Mouse (Mus musculus) embryonic fibroblast, embryonic 13.5 days (primary cell): ENCODE measurements at regions not wholly inside any gene's neighbourhood (a gene's known extent, or its start where the extent isn't known, plus 50 kb on each side); places are given as distances from the start of the nearest gene placed in this dataset.

Experiments used
- H3K27ac ChIP-seq: 2 replicates; pipeline ENCODE4 v1.5.1; 2012; ENCODE audit warnings: low read length, control low read depth, inconsistent platforms; ENCODE audit not compliant: insufficient read depth
- H3K4me1 ChIP-seq: 2 replicates; pipeline ENCODE4 v1.6.1; 2011; ENCODE audit warnings: low read length; ENCODE audit not compliant: control insufficient read depth, insufficient read depth
- H3K4me3 ChIP-seq: 2 replicates; pipeline ENCODE4 v1.5.1; 2011; ENCODE audit warnings: mild to moderate bottlenecking, control low read depth, low read length; ENCODE audit not compliant: insufficient read depth
- CTCF ChIP-seq: IDR thresholded peaks from 2 replicates; pipeline ENCODE4 v1.5.1; 2011; ENCODE audit warnings: mild to moderate bottlenecking, control low read depth, low read length, moderate library complexity, borderline replicate concordance; ENCODE audit not compliant: insufficient read depth
- POLR2A ChIP-seq: IDR thresholded peaks from 2 replicates; pipeline ENCODE4 v1.6.1; 2011; ENCODE audit warnings: low read depth, mild to moderate bottlenecking, control low read depth, low read length, moderate library complexity

DNA sequence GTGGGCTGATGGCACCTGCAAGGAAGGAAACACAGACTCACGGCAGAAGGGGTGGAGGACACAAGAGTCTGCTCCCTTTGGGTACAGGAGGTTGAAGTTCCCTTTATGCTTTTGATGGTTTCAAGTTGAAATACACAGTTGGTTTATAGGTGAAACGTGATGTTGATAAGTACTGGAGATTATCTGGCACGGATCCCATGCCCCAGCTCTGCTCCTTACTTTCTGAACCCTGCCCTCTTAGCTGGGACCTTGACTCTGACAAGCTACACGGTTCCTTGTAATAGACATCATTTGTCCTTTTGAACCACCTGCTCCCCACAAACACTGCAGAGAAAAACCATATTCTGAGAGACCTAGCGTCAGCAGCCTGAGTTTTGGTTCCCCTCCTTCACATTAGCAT lies 363.4 kb upstream of the Dynlrb2 start:
- Histone ChIP-seq H3K27ac (no peak overlapping the region), H3K4me1 (no peaks in the 10 kb centered on the region), H3K4me3 (no peak overlapping the region)
- TF ChIP-seq POLR2A (no peak), CTCF (no peak)

GRCm38 (mm10) chr8:116139934-116140333 lies 364.8 kb upstream of the Dynlrb2 start:
- TF ChIP-seq CTCF = no peak
- TF ChIP-seq POLR2A = no peak
- Histone ChIP-seq H3K4me1 (no peaks in the 10 kb centered on the region), H3K4me3 (no peak overlapping the region), H3K27ac (no peak overlapping the region)

- H3K4me1 ChIP-seq = no peaks in the 10 kb centered on the region
- TF ChIP-seq CTCF (no peak), POLR2A (no peak)
- H3K27ac ChIP-seq = no peak overlapping the region
These were observed 367.0 kb upstream of the Dynlrb2 start for GRCm38 (mm10) chr8:116137765-116138164.

DNA sequence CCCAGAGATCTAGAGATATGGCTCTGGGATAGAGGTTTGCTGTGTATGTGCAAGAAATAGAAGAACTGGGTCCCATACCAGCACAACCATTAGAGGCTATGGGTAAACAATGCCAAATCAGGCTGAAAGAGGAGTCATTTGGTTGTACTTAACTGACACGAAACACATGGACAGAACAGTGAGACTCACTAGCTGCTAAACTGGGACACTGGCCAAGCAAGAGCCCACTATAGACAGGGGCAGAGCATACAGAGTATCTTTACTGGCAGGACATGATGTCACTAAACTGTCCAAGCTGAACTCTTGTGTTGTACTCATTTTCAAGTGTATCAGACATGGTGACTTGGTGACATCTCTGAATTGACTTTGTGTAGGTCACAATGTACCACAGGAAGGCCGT lies 371.3 kb upstream of the Dynlrb2 start:
- Histone ChIP-seq H3K4me3 (no peak overlapping the region), H3K4me1 (no peaks in the 10 kb centered on the region), H3K27ac (no peak overlapping the region)
- TF ChIP-seq CTCF (no peak), POLR2A (no peak)

More at GRCm38 (mm10) chr8:116137765-116138164, 367.0 kb upstream of the Dynlrb2 start:
- no peak overlapping the region for H3K4me3 ChIP-seq

DNA sequence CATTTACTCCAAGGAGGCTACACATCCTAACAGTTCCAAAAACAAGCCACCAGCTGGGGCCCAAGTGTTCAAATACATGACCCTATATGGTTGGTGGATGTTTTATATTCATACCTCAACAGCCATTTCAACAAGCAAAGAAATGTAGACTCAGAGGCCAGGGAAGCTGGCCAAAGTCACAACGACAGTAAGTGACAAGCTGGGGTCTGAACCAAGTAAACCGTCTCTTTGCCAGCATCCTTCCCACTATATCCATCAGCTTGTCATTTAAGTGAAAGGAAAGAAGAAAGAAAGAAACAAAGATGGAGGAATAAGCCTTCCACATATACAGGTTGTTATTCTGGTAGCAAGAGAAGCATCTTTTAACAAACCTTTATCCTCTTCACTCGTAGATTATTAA lies 371.7 kb upstream of the Dynlrb2 start:
- no peaks in the 10 kb centered on the region for H3K4me1 ChIP-seq
- no peak overlapping the region for H3K4me3 ChIP-seq
- H3K27ac ChIP-seq = no peak overlapping the region
- TF ChIP-seq POLR2A = no peak

DNA sequence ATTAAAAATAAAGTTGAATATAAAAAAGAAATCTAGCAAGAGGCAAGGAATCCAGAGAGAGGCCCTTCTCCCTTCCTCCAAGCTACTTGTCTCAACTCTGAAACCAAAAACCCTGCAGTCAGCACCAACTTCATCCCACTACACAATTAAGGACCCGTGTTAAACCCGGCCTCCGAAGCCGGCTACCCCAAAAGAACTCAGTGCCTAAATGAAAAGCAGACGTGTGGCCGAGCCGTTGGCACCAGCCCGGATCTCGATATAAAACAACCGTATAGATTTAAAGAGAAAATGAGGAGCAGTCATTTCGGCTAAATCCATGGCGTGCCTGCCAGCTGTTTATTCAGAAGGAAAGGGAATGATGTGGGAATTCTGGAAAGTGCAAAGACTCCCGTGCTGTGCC lies 384.7 kb upstream of the Dynlrb2 start:
- no peak overlapping the region for H3K4me3 ChIP-seq
- H3K27ac ChIP-seq = no peak overlapping the region
- no peak for TF ChIP-seq CTCF
- no peak for TF ChIP-seq POLR2A
- H3K4me1 ChIP-seq = peaks cover 7% of the 10 kb centered on the region; the same call in 1 of the 2 replicates

- Histone ChIP-seq H3K4me3 (no peak overlapping the region), H3K27ac (no peak overlapping the region; the same call in 1 of the 2 replicates), H3K4me1 (peaks cover 7% of the 10 kb centered on the region; the same call in 1 of the 2 replicates)
- no peak for TF ChIP-seq POLR2A
- no peak for TF ChIP-seq CTCF
These were observed 386.9 kb upstream of the Dynlrb2 start for GRCm38 (mm10) chr8:116117919-116118318.

DNA sequence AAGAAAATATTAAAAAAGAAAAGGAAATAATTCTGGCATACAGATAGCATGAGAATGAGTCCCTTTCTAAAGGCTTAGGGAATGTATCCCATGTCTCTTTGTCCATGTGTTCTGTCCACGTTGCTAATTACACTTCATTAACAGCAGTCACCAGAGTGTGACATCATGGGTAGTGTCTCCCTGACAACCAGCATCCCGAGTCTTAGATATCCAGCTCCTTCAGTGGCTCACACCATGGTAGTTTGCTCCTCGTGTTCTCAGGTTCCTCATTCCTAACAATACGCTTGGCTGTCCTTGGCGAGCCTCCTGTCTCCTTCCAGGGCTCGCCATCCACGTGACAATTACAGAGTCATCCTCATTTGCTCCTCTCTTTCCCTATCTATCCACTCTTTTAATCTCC lies 388.1 kb upstream of the Dynlrb2 start:
- TF ChIP-seq POLR2A = no peak
- TF ChIP-seq CTCF = no peak
- Histone ChIP-seq H3K27ac (no peak overlapping the region), H3K4me1 (peaks cover 7% of the 10 kb centered on the region; the same call in 1 of the 2 replicates), H3K4me3 (no peak overlapping the region)

GRCm38 (mm10) chr8:116115811-116116372 lies 388.9 kb upstream of the Dynlrb2 start:
- Histone ChIP-seq H3K27ac (no peak overlapping the region), H3K4me1 (peaks cover 7% of the 10 kb centered on the region; the same call in 1 of the 2 replicates), H3K4me3 (no peak overlapping the region)
- no peak for TF ChIP-seq POLR2A
- TF ChIP-seq CTCF = no peak

DNA sequence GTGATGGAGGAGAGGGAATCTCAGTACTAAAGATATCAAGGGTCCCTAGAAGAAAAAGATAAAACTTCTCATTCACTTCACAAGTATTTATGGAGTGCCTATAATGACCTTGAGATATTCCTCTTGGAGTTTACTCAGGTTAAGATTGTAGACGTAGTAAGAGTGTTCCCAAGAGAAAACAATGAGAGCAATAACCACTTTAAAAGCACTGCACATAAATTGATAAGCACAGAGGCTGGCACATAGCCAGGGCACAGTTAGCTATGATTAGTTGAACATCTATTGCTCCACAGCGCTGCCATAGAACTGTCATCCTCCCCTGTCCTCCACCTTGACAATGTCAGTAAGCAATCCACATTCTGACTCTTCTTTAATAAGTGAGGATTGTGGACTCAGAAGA lies 389.8 kb upstream of the Dynlrb2 start:
- no peak for TF ChIP-seq POLR2A
- no peak for TF ChIP-seq CTCF
- H3K4me3 ChIP-seq = no peak overlapping the region
- H3K4me1 ChIP-seq = peaks cover 7% of the 10 kb centered on the region; the same call in 1 of the 2 replicates
- H3K27ac ChIP-seq = no peak overlapping the region
